Mouse (Mus musculus): ENCODE results near the gene B3galt1. TPM values are rescaled to one million over a fixed set of nuclear protein-coding genes. Genes with fewer than 3 reads are reported as not detected.

B3galt1 gene
- total RNA-seq, 2 experiments from 2014 or later, result not detected

DNA sequence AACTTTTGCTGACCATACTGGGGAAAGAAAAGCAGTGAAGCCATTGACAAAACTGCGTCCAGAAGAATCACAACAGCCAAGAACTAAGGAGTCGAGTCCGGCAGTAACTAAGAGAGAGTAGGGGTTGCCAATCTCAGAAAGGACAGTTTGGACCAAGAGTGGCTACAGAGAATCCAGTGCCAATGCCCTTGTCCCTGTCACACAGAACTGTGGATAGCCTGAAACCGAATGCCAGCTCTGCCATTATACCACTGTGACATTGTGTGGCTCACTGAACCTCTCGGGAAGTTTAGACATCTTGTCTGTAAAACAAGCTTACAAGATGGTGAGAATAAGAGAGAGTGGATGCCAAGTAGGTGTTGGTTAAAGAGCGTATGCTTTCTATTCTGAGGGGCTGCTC is 335.9 kb downstream of the B3galt1 start:
- no peak for ATAC-seq (replicated peaks; ENCODE audit: low FRiP score, poor library complexity, severe bottlenecking)

DNA sequence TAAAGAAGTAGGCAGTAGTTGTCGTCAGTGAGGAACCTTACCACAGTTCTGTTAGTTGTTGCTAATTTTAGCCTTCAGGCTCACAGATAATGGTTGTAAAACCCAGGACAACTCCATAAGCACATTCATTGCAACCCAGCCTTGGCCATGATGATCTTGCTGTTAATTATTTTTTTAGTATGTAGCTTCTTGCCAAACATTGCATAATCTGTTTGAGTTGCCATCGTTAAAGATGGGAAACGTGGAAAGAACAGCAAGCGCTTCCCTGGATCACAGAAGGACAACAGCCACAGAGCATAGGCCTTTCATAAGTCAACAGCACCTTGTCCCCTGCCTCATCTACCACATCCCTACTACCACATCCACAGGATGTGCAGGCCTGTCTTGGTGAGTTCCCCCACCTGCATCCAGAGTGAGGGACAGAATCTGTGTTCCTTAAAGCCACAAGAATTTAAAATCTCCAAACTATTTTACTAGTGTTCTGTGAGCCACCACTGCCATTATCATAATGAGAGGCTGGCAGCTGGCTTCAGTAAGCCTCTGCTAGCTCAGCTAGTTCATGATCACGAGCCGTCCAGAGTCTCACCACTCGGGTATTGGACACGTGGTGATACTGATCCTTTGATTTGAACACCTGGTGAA is 337.1 kb downstream of the B3galt1 start:
- no peak for ATAC-seq (replicated peaks; ENCODE audit: low FRiP score, poor library complexity, severe bottlenecking)

DNA sequence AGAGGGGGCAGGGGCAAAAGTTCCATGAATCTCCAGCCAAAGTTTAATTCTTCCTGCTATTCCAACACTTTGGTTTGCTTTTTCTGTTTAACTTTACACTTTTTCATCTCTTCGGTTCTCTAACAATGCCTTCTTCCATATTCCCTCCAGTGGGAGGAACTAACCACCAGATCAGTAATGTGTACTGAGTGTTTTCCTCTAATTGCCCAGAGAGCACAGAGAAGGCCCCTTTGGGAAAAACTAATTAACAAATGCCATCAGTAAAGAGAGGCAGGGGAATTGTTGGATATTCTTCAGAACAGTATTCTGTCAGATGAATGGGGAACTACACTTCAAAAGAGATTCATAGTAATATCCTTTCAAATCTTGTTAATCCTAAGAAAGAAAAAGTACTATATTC is 338.1 kb downstream of the B3galt1 start:
- ATAC-seq (replicated peaks; ENCODE audit: low FRiP score, poor library complexity, severe bottlenecking), result no peak

DNA sequence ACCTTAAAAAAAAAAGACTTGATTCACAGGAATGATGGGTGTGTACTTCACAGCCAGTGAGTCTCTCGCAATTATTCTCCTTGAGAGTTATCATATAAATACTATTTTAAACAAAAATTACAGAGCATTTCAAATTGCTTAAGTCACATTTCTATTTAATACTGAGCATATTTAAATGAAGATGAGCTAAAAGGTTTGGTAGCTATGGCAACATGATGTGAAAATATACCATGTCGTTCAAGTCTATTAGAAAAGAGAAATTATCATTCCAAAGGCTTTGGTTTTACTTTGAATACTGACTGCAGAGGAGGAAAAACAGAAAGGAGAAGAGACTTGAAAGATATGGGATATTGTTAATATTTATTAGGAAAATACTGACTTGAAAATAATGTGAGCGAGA is 366.3 kb downstream of the B3galt1 start:
- ATAC-seq (replicated peaks; ENCODE audit: low FRiP score, poor library complexity, severe bottlenecking), result no peak

DNA sequence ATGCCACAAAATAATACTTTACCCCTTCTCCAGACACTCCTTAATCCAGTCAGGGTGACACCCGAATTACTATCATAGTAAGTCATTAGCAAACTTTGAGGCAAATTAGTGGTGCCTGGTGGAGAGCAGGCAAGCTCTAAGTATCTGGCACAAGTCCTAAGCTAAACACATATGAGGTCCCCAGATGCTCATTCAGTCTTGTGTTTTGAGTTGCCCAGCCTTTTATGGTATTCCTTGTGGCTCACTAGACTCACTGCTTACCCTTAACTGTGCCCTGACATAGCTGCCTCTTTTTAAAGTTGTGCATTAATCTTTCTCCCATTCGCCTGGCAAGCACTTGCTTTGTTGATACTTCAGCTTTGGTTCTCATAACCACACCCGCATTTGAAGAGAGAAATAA is 382.7 kb downstream of the B3galt1 start:
- no peak for ATAC-seq (replicated peaks; ENCODE audit: low FRiP score, poor library complexity, severe bottlenecking)

DNA sequence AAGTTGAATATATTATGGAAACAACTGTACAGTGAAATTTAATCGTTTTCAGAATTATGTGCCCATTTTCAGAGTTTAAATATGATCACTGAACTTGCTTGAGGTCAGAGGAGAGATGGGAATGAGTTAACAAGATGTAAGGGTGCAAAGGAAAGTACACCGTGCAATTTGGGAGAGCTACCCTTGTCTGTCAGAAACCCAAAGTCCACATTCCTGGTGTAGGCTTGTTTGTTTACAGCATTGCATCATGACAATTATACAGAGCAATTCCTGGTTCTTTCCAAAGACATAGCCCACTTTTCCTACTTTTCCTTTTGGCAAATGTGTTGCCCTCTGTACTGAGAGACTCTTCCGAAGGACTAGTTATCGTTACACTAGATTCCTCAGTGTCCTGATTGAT is 390.5 kb downstream of the B3galt1 start:
- ATAC-seq (replicated peaks; ENCODE audit: low FRiP score, poor library complexity, severe bottlenecking), result no peak

DNA sequence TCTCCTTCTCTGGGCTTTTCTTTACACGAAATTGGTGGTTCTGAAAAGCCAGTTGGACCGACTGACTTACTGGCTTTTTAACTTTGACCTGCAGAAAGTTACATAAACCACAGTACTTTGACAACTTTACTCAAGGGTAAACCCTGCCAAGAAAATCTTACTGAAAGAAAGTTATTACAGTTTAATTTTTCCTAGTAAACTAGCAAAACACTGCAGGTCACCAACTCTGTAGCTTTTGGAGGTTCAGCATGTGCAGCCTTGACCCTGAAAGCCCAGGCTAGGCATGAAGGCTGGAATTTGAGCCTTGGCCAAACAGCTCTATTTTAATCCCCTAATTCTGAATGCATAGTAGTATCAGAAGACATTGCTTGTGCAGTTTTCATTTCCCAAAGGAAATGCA is 391.9 kb downstream of the B3galt1 start:
- no peak for ATAC-seq (replicated peaks; ENCODE audit: low FRiP score, poor library complexity, severe bottlenecking)

DNA sequence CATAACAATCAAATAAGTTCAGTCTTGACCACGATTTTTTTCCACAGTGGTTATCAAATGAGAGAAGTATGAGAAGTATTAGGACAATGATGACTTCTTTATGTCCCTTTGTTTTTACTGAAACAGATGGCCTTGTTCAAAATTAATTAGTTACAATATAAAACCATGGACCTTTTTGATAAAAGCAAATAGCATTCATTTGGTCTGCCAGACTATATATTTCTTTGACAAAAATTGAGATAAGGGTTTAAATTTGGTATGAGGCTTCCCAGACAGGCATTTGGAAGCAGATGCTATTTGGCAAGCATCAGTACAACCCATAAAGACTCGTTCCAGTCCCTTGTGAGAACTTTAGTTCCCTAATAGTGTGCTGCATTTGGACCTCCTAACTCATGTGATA is 395.0 kb downstream of the B3galt1 start:
- no peak for ATAC-seq (replicated peaks; ENCODE audit: low FRiP score, poor library complexity, severe bottlenecking)

DNA sequence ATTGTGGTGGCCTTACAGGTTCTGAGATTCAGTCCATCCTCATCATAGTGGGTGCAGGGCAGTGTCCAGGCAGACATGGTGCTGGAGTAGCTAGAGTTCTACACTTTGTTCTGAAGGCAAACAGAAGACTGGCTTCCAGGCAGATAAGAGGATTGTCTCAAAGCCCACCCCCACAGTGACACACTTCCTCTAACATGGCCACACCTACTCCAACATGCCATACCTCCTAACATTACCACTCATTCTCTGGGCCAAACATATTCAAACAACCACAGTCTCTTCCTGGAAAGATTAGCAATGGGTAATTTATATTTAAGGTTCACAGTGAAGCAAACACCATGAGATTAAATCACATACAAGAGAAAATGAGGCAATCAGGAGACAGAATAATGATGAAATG is 403.1 kb downstream of the B3galt1 start:
- ATAC-seq (replicated peaks; ENCODE audit: low FRiP score, poor library complexity, severe bottlenecking), result no peak

DNA sequence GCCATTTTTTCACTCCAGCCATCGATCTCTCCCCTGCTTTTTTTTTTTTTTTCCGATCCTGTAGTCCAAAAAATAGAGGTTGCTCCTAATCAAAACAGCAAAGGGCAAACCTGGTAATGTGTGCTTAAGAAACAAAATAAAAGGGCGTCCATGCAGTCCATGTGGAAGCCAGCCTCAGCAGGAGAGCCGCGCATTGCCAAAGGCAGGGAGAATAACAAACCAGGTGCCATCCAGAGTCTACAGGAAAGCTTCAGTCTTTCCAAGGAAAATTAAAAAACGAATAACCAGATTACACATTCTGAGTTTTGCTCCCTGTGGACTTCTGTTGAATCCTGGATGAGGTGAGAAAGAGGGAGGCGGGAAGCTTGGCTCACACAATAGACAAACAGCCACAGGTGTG is 405.4 kb downstream of the B3galt1 start:
- ATAC-seq (replicated peaks; ENCODE audit: low FRiP score, poor library complexity, severe bottlenecking), result no peak

DNA sequence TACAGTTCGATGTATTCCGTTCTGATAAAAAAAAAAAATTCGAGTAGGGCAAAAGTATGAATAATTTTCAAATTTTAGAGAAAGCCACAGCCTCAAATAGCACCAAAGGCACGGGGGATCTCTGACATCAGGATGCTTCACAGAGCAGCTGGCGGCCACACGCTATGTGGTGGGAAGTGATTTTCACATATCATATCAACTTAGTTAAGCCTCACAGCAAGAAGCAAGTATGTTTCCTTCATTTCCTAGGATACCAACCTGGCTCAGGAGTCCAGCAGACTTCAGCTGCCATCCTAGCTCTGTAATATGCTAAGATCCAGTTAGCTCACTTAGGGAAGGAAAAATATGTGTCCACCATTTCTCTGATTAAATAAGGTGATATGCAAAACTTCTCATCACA is 405.9 kb downstream of the B3galt1 start:
- ATAC-seq (replicated peaks; ENCODE audit: low FRiP score, poor library complexity, severe bottlenecking), result no peak

DNA sequence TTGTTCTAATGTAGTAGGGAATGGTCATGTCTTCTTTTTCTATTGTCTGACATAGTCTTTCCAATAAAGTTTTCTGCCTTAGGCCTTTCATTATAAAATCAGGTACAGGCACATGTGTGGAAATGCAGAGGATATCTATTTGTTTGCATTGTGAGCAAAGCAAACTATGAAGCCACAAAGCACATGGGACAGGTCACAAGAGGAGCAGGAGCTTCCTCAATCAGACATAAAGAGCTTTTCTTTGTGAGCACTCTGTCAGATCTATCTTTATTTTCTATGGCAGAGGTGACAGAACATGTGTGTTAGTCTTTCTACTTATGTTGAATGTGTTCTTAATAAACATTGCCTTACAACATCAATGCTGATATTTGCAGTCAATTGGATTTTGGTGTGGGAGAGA is 410.1 kb downstream of the B3galt1 start:
- no peak for ATAC-seq (replicated peaks; ENCODE audit: low FRiP score, poor library complexity, severe bottlenecking)

DNA sequence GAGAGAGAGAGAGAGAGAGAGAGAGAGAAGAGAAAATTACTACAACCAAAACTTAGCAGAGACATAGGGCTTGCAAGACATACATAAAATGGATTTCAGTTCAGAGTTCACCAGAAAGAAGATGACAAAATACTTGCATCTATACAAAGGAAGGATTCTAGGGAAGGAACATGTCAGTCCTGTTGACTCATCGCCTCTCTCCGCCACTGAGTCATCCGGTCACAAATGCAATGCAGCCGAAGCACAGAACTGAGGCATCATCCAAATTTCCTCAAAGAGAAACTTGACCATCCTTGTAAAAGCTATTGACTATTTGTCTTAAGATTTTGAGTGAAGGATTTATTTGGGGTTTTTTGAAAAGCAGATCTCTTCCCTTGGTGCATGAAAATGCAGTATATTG is 410.8 kb downstream of the B3galt1 start:
- no peak for ATAC-seq (replicated peaks; ENCODE audit: low FRiP score, poor library complexity, severe bottlenecking)

DNA sequence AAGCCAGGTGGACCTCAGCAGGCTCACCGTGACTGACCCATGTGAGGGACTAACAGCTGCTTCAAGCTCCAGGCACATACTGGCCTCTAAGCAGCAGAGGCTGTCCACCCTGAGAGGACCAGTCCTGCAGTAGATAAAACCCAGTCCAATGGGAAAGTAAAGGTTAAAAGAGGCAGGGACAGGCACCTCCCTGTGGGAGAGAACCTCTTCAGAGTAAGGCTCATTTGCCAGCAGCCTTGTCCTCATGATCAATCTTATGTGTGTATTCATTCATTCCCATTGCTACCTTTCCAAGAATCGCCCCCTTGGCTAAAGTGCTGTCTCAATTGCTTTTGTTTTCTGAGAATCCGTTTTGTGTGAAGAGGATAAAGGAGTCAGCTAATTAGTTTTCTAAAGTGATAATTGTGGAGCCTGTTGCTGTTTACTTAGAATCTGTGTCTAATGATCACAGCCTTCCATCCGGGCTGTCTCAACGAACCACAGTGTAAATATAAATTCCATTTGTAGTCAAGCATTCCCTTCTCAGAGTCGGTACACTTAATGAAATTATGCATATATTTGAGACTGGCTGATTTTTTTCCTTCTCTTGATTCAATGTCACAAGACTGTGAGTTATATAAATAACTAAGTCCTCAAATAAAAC is 412.1 kb downstream of the B3galt1 start:
- ATAC-seq (replicated peaks; ENCODE audit: low FRiP score, poor library complexity, severe bottlenecking), result no peak

DNA sequence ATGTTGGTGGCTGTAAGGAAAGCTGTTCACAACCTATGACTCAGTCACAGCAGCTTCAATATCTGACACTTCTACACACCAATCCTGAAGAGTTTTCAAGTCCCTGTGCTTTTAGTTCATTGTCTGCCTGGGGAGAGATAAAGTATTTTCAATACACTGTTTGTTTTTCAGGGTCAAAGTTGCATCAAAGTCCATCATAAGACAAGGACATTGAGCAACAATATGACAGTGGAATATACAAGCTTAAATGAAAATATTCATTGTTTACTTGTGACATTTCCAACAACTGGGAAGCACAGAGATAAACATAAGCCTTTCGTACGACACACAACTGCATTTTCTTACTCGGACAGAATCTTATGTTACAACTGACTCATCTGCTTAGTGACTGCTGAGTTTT is 417.9 kb downstream of the B3galt1 start:
- no peak for ATAC-seq (replicated peaks; ENCODE audit: low FRiP score, poor library complexity, severe bottlenecking)

DNA sequence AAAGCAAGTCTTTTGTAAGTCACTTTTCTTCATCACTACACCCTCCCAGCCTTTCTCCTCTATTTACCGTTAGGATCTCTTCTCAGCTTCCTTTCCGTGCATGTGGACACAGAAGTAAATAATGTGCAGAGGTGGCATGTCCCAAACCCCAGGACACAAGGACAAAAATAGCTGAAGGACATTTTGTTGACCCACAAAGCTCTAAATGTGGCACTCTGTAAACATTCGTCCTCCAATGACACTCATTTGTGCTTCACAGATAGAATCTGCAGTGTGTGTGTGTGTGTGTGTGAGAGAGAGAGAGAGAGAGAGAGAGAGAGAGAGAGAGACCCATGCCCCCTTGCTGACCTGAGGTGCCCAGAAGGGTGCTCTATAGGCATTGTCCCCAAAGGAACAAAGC is 419.5 kb downstream of the B3galt1 start:
- ATAC-seq (replicated peaks; ENCODE audit: low FRiP score, poor library complexity, severe bottlenecking), result no peak

DNA sequence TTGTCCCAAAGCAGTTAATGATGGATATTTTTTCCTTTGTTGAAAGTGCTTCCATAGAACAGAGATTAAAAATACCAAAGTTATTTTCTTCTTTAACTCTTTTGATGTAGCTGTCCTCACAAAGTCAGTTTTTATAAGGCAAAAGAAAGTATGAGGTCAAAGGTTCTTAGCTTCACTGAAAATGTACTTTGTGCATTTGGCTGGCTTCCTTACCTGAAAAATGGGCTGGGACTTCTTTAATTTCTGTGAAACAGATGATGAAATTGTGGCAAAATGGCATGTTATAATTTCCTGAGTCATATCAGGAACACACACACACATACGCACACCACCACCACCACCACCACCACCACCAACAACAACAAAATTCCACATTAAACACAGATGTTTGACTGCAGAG is 427.8 kb downstream of the B3galt1 start:
- no peak for ATAC-seq (replicated peaks; ENCODE audit: low FRiP score, poor library complexity, severe bottlenecking)

DNA sequence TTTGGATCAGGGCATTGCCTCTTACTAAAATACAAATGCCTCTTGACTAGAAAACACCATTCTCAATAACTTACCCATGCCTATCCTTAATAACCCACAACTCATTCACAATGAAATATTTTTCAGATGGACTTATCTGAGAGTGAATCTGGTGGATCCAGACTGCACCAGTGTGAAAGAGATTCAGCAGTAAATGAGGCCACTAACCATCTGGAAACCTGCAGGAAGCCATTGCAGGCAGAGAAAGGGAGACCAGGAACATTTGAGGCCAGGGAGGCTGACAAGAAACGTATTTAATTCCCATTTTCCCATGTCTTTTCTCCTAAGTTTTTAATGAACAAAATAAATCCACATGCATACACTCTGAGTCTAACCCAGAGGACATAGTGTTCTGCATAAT is 437.4 kb downstream of the B3galt1 start:
- ATAC-seq (replicated peaks; ENCODE audit: low FRiP score, poor library complexity, severe bottlenecking), result no peak

DNA sequence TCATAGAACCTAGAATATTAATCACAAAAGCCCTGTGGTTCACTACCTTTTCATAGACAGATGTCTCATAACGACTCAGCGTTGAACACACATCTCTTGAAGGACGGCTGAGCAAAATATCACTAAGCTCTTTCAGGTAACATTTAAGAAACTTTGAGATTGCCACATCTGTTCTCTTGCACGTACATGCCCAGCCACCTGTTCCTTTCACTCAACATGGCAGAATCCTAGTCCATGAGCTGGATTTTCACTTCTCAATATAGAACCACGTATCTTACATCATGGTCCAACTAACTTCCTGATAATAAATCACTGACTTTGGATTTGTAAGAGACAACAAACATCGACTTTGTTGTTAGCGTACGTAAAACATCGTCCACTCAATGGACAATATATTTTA is 439.5 kb downstream of the B3galt1 start:
- no peak for ATAC-seq (replicated peaks; ENCODE audit: low FRiP score, poor library complexity, severe bottlenecking)

DNA sequence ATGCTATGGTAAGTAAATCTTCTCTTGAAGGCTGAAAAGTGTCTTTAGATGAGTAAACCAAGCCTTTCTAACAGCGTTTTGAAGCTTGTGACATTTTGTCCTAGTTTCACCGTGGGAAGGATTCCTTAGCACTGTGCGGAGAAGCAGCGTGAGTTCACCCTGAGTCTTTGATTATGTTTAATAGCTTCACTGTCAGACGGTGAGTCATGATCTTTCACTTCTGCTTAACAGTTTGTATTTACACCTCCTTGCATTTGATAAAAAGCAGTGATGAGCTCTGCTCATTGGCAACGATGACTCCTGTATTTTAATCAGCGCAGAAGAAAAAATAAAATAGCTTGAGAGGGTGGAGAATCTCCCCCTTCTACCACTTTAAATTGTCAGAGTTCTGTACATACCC is 440.0 kb downstream of the B3galt1 start:
- no peak for ATAC-seq (replicated peaks; ENCODE audit: low FRiP score, poor library complexity, severe bottlenecking)

DNA sequence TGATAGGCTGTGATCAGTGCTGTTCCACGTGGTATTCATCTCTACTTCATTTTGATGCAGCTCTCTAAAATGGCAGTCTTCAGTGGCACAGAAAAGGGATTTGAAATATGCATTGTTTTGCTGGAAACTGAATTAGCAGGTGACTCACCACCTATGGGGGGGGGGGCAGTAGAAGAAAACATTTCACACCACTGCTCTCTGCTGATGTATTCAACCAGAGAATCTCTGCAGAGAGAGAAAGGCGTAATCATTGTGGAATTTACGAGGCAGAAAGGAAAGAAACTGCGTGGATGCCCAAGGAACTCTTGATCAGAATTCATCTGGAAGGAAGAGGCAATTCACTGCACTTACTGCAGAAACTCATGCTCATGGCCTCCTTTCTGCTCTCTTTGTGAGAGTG is 445.7 kb downstream of the B3galt1 start:
- no peak for ATAC-seq (replicated peaks; ENCODE audit: low FRiP score, poor library complexity, severe bottlenecking)

DNA sequence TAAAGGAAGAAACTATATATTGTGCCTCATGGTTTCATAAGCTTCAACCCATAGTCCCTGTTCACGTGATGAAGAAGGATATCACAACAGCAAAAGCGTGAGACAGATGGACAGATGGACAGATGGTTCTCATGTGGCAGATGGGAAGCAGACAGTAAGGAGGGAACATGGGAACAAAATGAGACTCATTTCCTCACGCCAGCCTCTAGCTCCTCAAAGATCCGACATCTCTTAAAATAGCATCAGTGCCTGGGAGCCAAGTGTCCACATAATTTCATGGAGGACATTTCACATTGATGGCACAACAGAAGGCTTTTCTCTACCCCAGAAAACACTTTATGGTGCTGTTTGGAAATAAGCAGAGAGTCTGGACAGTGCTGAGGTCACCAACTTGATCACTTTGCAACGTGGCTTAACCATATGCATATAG is 454.6 kb downstream of the B3galt1 start:
- ATAC-seq (replicated peaks; ENCODE audit: low FRiP score, poor library complexity, severe bottlenecking), result no peak
